Mouse (Mus musculus) bone marrow, adult 2 months (tissue): Measurements from ENCODE around the gene Slc44a4.
"Not testable (repeated sequence)": the region's sequence is repeated elsewhere in the genome, so short reads cannot be mapped to it uniquely, and the experiment has no call there.

Experiments
- CTCF ChIP-seq: fragments of 200-500 bp; IDR thresholded peaks from 2 replicates; pipeline ENCODE4 v1.5.1; 2011; ENCODE audit warnings: low read length, control low read depth; ENCODE audit not compliant: control insufficient read depth, insufficient read depth
- POLR2A ChIP-seq: fragments of 200-500 bp; IDR thresholded peaks from 2 replicates; pipeline ENCODE4 v1.6.1; 2011; ENCODE audit warnings: low read depth, mild to moderate bottlenecking, control low read depth, low read length, borderline replicate concordance; ENCODE audit not compliant: control insufficient read depth

GRCm38 (mm10) chr17:34901948-34902347 lies 12.3 kb upstream of the Slc44a4 start:
- not testable (repeated sequence) for TF ChIP-seq POLR2A, CTCF
